Mouse (Mus musculus): ENCODE data around the gene Snap25. TPM values are rescaled to one million over a fixed set of nuclear protein-coding genes. Genes with fewer than 3 reads are reported as not detected.
A peak's percentile ranks its signal among the peaks of the same experiment; 100 is the strongest.

Snap25 gene
- polyA plus RNA-seq, 1 experiment from 2014 or later, result 0.93 TPM

- Histone ChIP-seq H3K4me3 (ENCODE audit: low read depth, low read length) (no peak overlapping the region), H3K27ac (replicated peaks; ENCODE audit: low read depth, low read length) (no peak overlapping the region), H3K36me3 (ENCODE audit: control insufficient read depth, insufficient read depth, low read length) (no peaks in the 10 kb centered on the region), H3K4me1 (ENCODE audit: control insufficient read depth, insufficient read depth, low read length) (no peaks in the 10 kb centered on the region), H3K27me3 (ENCODE audit: control insufficient read depth, insufficient read depth, low read length) (no peaks in the 10 kb centered on the region), H3K9me3 (ENCODE audit: control insufficient read depth, low read length) (no peaks in the 10 kb centered on the region), H3K9ac (ENCODE audit: low read length) (no peak overlapping the region), H3K4me2 (ENCODE audit: low read depth, severe bottlenecking) (no peak overlapping the region)
- DNase-seq (ENCODE audit: low spot score) (no peak), ATAC-seq (ENCODE audit: insufficient number of reproducible peaks, low FRiP score, low TSS enrichment, low read depth) (no peak)
- 81% methylated on average over 3 of the region's 3 CpGs for WGBS
These were observed 13.6 kb upstream of the Snap25 start for GRCm38 (mm10) chr2:136699429-136700227.

DNA sequence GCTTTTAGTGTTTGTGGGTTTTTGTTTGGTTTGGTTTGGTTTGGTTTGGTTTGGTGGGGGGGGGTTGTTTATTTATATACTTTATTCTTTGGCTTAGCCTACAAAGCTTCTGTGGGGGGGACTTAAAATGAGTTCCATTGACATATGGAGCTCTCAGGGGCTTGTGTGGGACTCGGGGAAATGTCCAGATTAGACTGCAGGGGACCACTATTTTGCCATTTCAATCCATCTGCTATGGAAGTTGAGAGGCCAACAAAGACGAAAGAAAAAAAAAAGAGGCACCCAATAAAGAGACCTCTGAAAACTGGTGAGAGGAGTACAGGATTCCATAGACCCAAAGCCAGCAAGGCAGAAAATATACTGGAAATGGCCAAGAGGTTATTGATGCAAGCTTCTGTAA lies 9.9 kb upstream of the Snap25 start:
- ATAC-seq (ENCODE audit: insufficient number of reproducible peaks, low FRiP score, low TSS enrichment, low read depth) (no peak), DNase-seq (ENCODE audit: low spot score) (no peak)
- no peaks in the 10 kb centered on the region for H3K9me3 ChIP-seq (ENCODE audit: control insufficient read depth, low read length)
- H3K4me2 ChIP-seq (ENCODE audit: low read depth, severe bottlenecking), result no peak overlapping the region
- no peaks in the 10 kb centered on the region for H3K27me3 ChIP-seq (ENCODE audit: control insufficient read depth, insufficient read depth, low read length)
- H3K9ac ChIP-seq (ENCODE audit: low read length), result no peak overlapping the region
- 80% methylated on average over 2 of the region's 2 CpGs for WGBS
- no peaks in the 10 kb centered on the region for H3K36me3 ChIP-seq (ENCODE audit: control insufficient read depth, insufficient read depth, low read length)
- no peak overlapping the region for H3K4me3 ChIP-seq (ENCODE audit: low read depth, low read length)
- H3K4me1 ChIP-seq (ENCODE audit: control insufficient read depth, insufficient read depth, low read length), result no peaks in the 10 kb centered on the region
- H3K27ac ChIP-seq (replicated peaks; ENCODE audit: low read depth, low read length), result no peak overlapping the region

DNA sequence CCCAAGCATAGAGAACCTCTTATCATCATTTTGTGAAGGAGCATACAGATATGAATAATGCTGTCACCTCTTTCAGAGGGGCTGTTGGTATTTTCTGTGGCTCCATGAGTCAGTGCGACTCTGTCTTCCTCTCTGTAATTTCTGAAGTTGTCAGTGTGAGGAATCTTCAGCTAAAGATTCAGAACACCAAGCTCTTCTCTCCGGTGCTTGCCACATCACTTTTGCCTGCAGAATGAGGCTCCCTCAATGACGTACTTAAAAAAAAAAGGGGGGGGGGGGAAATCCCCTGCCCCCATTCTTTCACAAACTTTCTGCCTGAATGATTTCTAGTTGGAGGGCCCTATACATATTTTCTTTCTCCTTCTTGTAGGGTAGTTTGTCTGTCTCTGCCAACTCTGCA lies 2.1 kb upstream of the Snap25 start:
- H3K9me3 ChIP-seq (ENCODE audit: control insufficient read depth, low read length), result no peaks in the 10 kb centered on the region
- no peaks in the 10 kb centered on the region for H3K36me3 ChIP-seq (ENCODE audit: control insufficient read depth, insufficient read depth, low read length)
- H3K9ac ChIP-seq (ENCODE audit: low read length), result no peak overlapping the region
- H3K4me1 ChIP-seq (ENCODE audit: control insufficient read depth, insufficient read depth, low read length), result peaks cover 5% of the 10 kb centered on the region; the same call in 1 of the 2 replicates
- H3K27ac ChIP-seq (replicated peaks; ENCODE audit: low read depth, low read length), result no peak overlapping the region
- no peak overlapping the region for H3K4me3 ChIP-seq (ENCODE audit: low read depth, low read length)
- no peak overlapping the region for H3K4me2 ChIP-seq (ENCODE audit: low read depth, severe bottlenecking)
- DNase-seq (ENCODE audit: low spot score), result no peak
- 46% methylated on average over 3 of the region's 3 CpGs for WGBS
- ATAC-seq (ENCODE audit: insufficient number of reproducible peaks, low FRiP score, low TSS enrichment, low read depth), result no peak
- no peaks in the 10 kb centered on the region for H3K27me3 ChIP-seq (ENCODE audit: control insufficient read depth, insufficient read depth, low read length)

DNA sequence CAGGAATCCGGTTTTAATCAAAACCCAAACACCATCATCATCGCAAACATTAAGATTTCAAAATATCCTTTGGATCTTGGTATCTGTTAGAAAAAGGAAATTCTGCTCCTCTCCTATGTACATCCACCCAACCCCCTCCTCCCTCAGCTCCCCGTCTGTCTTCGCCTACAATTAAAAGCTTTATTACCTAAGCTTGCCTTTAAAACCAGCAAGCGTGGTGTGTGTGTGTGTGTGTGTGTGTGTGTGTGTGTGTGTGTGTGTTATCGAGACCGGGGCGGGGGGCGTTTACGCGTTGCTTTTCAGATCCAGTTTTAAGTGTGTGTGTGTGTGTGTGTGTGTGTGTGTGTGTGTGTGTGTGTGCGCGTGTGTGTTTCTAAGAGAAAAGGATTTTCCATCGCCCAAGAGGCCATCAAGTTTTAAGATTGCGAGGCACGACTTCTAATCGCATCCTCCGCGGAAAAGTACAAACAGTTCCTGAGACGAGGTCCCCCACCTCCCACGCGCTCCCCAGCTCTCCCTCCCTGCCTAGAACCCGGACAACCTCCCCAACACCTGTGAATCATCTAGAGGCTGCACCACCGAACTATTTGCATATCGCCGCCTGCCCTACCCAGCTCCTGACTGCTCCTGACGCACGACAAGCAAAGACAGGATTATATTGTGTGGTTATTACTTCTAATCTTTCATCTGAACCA lies 1.4 kb upstream of the Snap25 start:
- Histone ChIP-seq H3K36me3 (ENCODE audit: control insufficient read depth, insufficient read depth, low read length) (no peaks in the 10 kb centered on the region), H3K9me3 (ENCODE audit: control insufficient read depth, low read length) (no peaks in the 10 kb centered on the region), H3K4me2 (ENCODE audit: low read depth, severe bottlenecking) (peak overlapping the region; percentile 60), H3K4me1 (ENCODE audit: control insufficient read depth, insufficient read depth, low read length) (peaks cover 5% of the 10 kb centered on the region; the same call in 1 of the 2 replicates), H3K27ac (replicated peaks; ENCODE audit: low read depth, low read length) (no peak overlapping the region), H3K27me3 (ENCODE audit: control insufficient read depth, insufficient read depth, low read length) (no peaks in the 10 kb centered on the region), H3K4me3 (ENCODE audit: low read depth, low read length) (0 out of 2 replicates have a peak overlapping the region, but pooled peaks have one; percentile 12), H3K9ac (ENCODE audit: low read length) (no peak overlapping the region)
- ATAC-seq (ENCODE audit: insufficient number of reproducible peaks, low FRiP score, low TSS enrichment, low read depth), result no peak
- WGBS, result 5% methylated on average over 23 of the region's 28 CpGs
- DNase-seq (ENCODE audit: low spot score), result peak; percentile 37

DNA sequence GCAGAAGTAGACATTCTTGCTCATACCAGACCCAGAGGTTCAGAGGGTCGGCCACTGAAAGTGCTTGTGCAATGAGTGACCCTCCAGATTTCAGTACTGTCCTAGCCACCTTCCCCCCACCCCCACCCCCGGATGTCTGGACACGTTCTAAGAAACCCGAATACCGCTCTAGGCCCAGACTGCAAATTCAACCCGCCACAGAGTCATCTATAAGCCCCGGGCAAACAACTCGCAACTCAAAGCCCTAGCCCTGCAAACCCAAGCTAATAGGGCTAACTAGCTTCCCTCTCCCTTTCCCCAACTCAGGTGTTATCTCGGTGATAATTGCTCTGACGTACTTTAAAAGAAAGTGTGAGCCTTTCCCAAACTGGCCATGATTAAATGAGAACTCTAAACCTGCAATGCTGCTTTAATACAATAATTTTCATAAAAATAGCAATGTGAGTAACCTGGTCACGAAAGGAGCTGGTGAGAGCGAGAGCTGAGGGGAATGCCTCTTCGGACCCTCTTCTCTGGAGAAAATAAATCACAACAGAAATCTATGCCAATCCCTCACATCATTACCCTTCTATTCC lies 725 bp upstream of the Snap25 start:
- Histone ChIP-seq H3K27me3 (ENCODE audit: control insufficient read depth, insufficient read depth, low read length) (no peaks in the 10 kb centered on the region), H3K9ac (ENCODE audit: low read length) (no peak overlapping the region), H3K4me2 (ENCODE audit: low read depth, severe bottlenecking) (peak overlapping the region; percentile 60), H3K4me3 (ENCODE audit: low read depth, low read length) (peak overlapping the region; percentile 12; the same call in 1 of the 2 replicates), H3K27ac (replicated peaks; ENCODE audit: low read depth, low read length) (no peak overlapping the region), H3K4me1 (ENCODE audit: control insufficient read depth, insufficient read depth, low read length) (peaks cover 5% of the 10 kb centered on the region; the same call in 1 of the 2 replicates), H3K9me3 (ENCODE audit: control insufficient read depth, low read length) (no peaks in the 10 kb centered on the region), H3K36me3 (ENCODE audit: control insufficient read depth, insufficient read depth, low read length) (no peaks in the 10 kb centered on the region)
- DNase-seq (ENCODE audit: low spot score) (peak; percentile 26), ATAC-seq (ENCODE audit: insufficient number of reproducible peaks, low FRiP score, low TSS enrichment, low read depth) (no peak)
- 1% methylated on average over 13 of the region's 13 CpGs for WGBS

- Histone ChIP-seq H3K4me2 (ENCODE audit: low read depth, severe bottlenecking) (peak overlapping the region; percentile 60), H3K9ac (ENCODE audit: low read length) (no peak overlapping the region), H3K4me3 (ENCODE audit: low read depth, low read length) (no peak overlapping the region), H3K27me3 (ENCODE audit: control insufficient read depth, insufficient read depth, low read length) (no peaks in the 10 kb centered on the region), H3K4me1 (ENCODE audit: control insufficient read depth, insufficient read depth, low read length) (peaks cover 5% of the 10 kb centered on the region; the same call in 1 of the 2 replicates), H3K36me3 (ENCODE audit: control insufficient read depth, insufficient read depth, low read length) (no peaks in the 10 kb centered on the region), H3K9me3 (ENCODE audit: control insufficient read depth, low read length) (no peaks in the 10 kb centered on the region), H3K27ac (replicated peaks; ENCODE audit: low read depth, low read length) (no peak overlapping the region)
- WGBS, result 1% methylated on average over 22 of the region's 22 CpGs
- ATAC-seq (ENCODE audit: insufficient number of reproducible peaks, low FRiP score, low TSS enrichment, low read depth) (peak; percentile 88), DNase-seq (ENCODE audit: low spot score) (peak; percentile 91)
These were observed 757 bp downstream of the Snap25 start for GRCm38 (mm10) chr2:136714008-136714411.

DNA sequence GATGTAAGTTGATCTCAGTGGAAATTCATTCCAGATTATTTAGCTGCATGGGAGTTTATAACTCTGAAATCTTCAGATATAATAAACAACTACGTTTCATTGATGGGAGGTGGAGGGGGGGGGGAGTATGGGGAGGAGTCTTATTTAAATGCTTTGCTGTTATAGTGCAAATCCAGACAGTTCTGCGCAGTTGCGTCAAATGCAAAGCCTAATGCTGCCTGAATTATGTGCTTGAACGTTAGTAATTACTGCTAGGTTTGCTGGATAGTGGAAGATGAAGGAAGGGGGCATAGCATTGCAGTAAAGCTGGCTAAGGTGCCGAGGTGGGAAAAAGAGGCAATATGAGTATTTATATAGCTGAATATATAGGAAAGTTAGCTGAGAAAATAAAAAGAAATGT lies 2.3 kb downstream of the Snap25 start:
- no peak overlapping the region for H3K4me2 ChIP-seq (ENCODE audit: low read depth, severe bottlenecking)
- no peak overlapping the region for H3K4me3 ChIP-seq (ENCODE audit: low read depth, low read length)
- 71% methylated on average over 5 of the region's 5 CpGs for WGBS
- no peak overlapping the region for H3K27ac ChIP-seq (replicated peaks; ENCODE audit: low read depth, low read length)
- DNase-seq (ENCODE audit: low spot score) (no peak), ATAC-seq (ENCODE audit: insufficient number of reproducible peaks, low FRiP score, low TSS enrichment, low read depth) (no peak)
- peaks cover 5% of the 10 kb centered on the region; the same call in 1 of the 2 replicates for H3K4me1 ChIP-seq (ENCODE audit: control insufficient read depth, insufficient read depth, low read length)
- H3K27me3 ChIP-seq (ENCODE audit: control insufficient read depth, insufficient read depth, low read length), result no peaks in the 10 kb centered on the region
- no peak overlapping the region for H3K9ac ChIP-seq (ENCODE audit: low read length)
- no peaks in the 10 kb centered on the region for H3K36me3 ChIP-seq (ENCODE audit: control insufficient read depth, insufficient read depth, low read length)
- no peaks in the 10 kb centered on the region for H3K9me3 ChIP-seq (ENCODE audit: control insufficient read depth, low read length)

DNA sequence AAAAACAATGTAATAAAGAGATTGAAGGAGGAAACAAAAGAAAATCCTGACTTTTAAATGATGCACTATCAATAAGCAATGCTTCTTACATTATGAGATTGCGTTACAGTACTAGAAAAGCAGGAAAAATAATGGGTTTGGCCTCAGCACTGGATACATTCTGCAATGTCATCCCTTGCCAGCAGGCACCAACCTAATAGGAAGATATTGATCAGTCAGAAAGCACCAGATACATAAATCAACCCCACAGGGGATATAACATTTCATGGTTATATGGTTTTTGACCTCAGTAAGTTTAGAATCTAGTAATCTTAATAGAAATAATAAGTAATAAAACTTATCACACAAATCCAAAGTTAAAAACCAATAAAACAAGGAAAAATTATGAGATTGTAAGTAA lies 3.1 kb downstream of the Snap25 start:
- no peak overlapping the region for H3K4me2 ChIP-seq (ENCODE audit: low read depth, severe bottlenecking)
- DNase-seq (ENCODE audit: low spot score), result no peak
- H3K36me3 ChIP-seq (ENCODE audit: control insufficient read depth, insufficient read depth, low read length), result no peaks in the 10 kb centered on the region
- WGBS, result 94% methylated on average over 1 of the region's 1 CpGs
- no peak overlapping the region for H3K9ac ChIP-seq (ENCODE audit: low read length)
- H3K27ac ChIP-seq (replicated peaks; ENCODE audit: low read depth, low read length), result no peak overlapping the region
- peaks cover 5% of the 10 kb centered on the region; the same call in 1 of the 2 replicates for H3K4me1 ChIP-seq (ENCODE audit: control insufficient read depth, insufficient read depth, low read length)
- no peak for ATAC-seq (ENCODE audit: insufficient number of reproducible peaks, low FRiP score, low TSS enrichment, low read depth)
- no peak overlapping the region for H3K4me3 ChIP-seq (ENCODE audit: low read depth, low read length)
- H3K9me3 ChIP-seq (ENCODE audit: control insufficient read depth, low read length), result no peaks in the 10 kb centered on the region
- no peaks in the 10 kb centered on the region for H3K27me3 ChIP-seq (ENCODE audit: control insufficient read depth, insufficient read depth, low read length)
